Mouse (Mus musculus): Measurements from ENCODE around the gene Daam2. TPM values are rescaled to one million over a fixed set of nuclear protein-coding genes. Genes with fewer than 3 reads are reported as not detected.
A peak's percentile ranks its signal among the peaks of the same experiment; 100 is the strongest.

The Daam2 gene
- polyA plus RNA-seq, 1 experiment: 9.5 TPM

DNA sequence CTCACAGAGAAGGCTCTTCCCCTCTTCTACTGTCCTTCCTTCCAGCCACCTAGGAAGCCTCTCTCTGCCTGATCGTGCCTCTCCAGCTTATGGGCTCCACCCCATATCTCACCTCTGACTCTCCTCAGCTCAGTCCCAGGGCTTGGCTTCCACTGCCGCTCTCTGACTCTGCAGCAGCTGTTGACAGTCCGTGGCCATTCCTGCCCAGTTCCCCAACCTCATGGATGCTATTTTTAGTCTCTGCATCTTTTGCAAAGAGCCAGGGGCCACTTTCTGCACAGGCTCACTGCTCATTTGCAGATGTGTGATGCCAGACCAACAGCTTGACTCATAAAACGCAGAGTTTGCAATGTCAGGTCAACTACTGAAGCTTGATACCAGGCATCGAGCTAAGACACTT lies 75.0 kb downstream of the Daam2 start:
- no peaks in the 10 kb centered on the region for H3K27me3 ChIP-seq (ENCODE audit: control insufficient read depth, insufficient read depth, insufficient read length)
- no peaks in the 10 kb centered on the region for H3K79me2 ChIP-seq (ENCODE audit: control insufficient read depth, insufficient read depth)
- TF ChIP-seq POLR2AphosphoS2 (IDR thresholded peaks at IDR 0.05; ENCODE audit: insufficient read length, low read depth) (no peak), POLR2A (IDR thresholded peaks at IDR 0.05; ENCODE audit: insufficient read length, low read depth) (no peak), MYOD1 (IDR thresholded peaks at IDR 0.05; ENCODE audit: control insufficient read depth in 1 of 3, insufficient read length in 2 of 3, low read depth in 2 of 3) (peak; percentile 80 to 93 (median 89)), MYOG (IDR thresholded peaks at IDR 0.05; ENCODE audit: control insufficient read depth in 1 of 3, insufficient read depth in 1 of 3, insufficient read length in 2 of 3, low read depth in 2 of 3) (peak; percentile 74 to 94 (median 85)), SRF (IDR thresholded peaks at IDR 0.05; ENCODE audit: control insufficient read depth, insufficient read length, low read depth) (no peak)
- H3ac ChIP-seq (ENCODE audit: control insufficient read depth, insufficient read length): no peak overlapping the region
- no peaks in the 10 kb centered on the region for H3K36me3 ChIP-seq (ENCODE audit: control insufficient read depth, insufficient read depth)
- peak overlapping the region; percentile 58 for H3K4me2 ChIP-seq (ENCODE audit: low read depth)
- no peak overlapping the region for H3K4me3 ChIP-seq

DNA sequence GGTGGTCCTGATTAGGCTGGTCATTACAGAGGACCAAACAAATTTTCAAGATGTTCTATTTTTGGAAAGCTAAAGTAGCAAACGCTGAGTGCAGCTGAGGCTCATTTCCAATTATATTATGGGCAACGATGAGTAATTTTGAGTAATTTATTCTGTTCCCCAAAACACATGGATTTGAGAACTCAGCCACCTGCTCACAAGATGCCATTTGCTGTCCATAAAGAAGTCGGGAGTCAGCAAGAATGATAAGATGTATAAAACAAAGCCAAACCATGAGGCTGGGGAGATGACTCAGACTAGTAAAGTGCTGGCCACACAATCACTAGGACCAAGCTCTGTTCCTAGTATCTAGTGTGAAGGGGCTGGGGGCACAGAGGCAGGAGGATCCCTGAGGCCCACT lies 79.7 kb downstream of the Daam2 start:
- H3K79me2 ChIP-seq (ENCODE audit: control insufficient read depth, insufficient read depth): no peaks in the 10 kb centered on the region
- no peaks in the 10 kb centered on the region for H3K36me3 ChIP-seq (ENCODE audit: control insufficient read depth, insufficient read depth)
- no peak overlapping the region for H3K4me3 ChIP-seq
- no peaks in the 10 kb centered on the region for H3K27me3 ChIP-seq (ENCODE audit: control insufficient read depth, insufficient read depth, insufficient read length)
- H3K4me2 ChIP-seq (ENCODE audit: low read depth): peak overlapping the region; percentile 63
- peak in 1 of 3 experiments; percentile 67 for TF ChIP-seq MYOG (IDR thresholded peaks at IDR 0.05; ENCODE audit: control insufficient read depth in 1 of 3, insufficient read depth in 1 of 3, insufficient read length in 2 of 3, low read depth in 2 of 3)
- no peak for TF ChIP-seq TCF3 (IDR thresholded peaks at IDR 0.05; ENCODE audit: insufficient read length, low read depth)
- TF ChIP-seq MYOD1 (IDR thresholded peaks at IDR 0.05; ENCODE audit: control insufficient read depth in 1 of 3, insufficient read length in 2 of 3, low read depth in 2 of 3): peak in 2 of 3 experiments; percentile 43 to 52
- TF ChIP-seq REST (IDR thresholded peaks at IDR 0.05; ENCODE audit: insufficient read depth, insufficient read length): no peak
- no peak for TF ChIP-seq POLR2AphosphoS2 (IDR thresholded peaks at IDR 0.05; ENCODE audit: insufficient read length, low read depth)
- no peak overlapping the region for H3ac ChIP-seq (ENCODE audit: control insufficient read depth, insufficient read length)

DNA sequence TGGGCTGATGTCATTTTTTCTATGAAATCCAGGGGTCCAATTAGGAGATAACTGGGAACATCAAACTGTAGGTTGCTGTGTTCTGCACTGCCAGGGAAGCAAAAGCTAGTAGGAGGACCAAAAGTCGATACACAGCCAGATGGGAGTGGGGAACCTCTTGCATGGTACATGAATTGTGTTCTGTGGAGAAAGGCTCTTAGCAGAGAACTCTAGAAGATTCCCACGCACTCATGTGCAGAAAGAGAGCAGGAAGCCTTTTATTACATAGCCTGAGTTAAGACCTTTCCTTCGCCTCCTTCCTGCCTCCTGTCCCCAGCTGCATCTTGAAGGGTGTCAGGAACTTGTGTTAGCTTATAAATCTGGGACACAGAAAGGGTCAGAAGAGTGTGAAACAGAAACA lies 82.3 kb downstream of the Daam2 start:
- no peak overlapping the region for H3K4me2 ChIP-seq (ENCODE audit: low read depth)
- no peak overlapping the region for H3K4me3 ChIP-seq
- no peak for TF ChIP-seq E2F4 (IDR thresholded peaks at IDR 0.05; ENCODE audit: insufficient read depth)
- no peak for TF ChIP-seq MYOG (IDR thresholded peaks at IDR 0.05; ENCODE audit: control insufficient read depth in 1 of 3, insufficient read depth in 1 of 3, insufficient read length in 2 of 3, low read depth in 2 of 3)
- no peak for TF ChIP-seq MAX (IDR thresholded peaks at IDR 0.05; ENCODE audit: low read depth)
- no peak for TF ChIP-seq MYOD1 (IDR thresholded peaks at IDR 0.05; ENCODE audit: control insufficient read depth in 1 of 3, insufficient read length in 2 of 3, low read depth in 2 of 3)
- TF ChIP-seq TCF3 (IDR thresholded peaks at IDR 0.05; ENCODE audit: insufficient read length, low read depth): no peak
- H3K27me3 ChIP-seq (ENCODE audit: control insufficient read depth, insufficient read depth, insufficient read length): no peaks in the 10 kb centered on the region
- no peaks in the 10 kb centered on the region for H3K36me3 ChIP-seq (ENCODE audit: control insufficient read depth, insufficient read depth)
- no peaks in the 10 kb centered on the region for H3K79me2 ChIP-seq (ENCODE audit: control insufficient read depth, insufficient read depth)
- H3ac ChIP-seq (ENCODE audit: control insufficient read depth, insufficient read length): no peak overlapping the region

DNA sequence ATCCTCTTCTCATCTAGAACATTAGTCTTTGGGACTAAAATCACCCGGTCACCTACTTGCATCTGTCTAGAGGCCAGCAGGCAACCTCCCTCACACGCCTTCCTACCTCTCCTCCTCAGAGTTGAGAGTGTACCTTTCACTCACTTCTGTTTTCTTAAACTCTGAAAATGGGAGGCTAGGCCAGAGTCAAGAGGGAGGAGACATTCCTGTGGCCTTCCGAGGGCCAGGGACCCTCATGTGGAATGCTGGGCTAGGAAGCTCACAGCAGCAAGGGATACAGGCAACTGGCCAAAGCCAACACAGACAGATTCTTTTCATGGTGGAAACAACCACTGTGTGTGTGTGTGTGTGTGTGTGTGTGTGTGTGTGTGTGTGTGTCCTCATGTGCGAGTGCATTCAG lies 86.8 kb downstream of the Daam2 start:
- no peaks in the 10 kb centered on the region for H3K36me3 ChIP-seq (ENCODE audit: control insufficient read depth, insufficient read depth)
- TF ChIP-seq REST (IDR thresholded peaks at IDR 0.05; ENCODE audit: insufficient read depth, insufficient read length): no peak
- TF ChIP-seq POLR2AphosphoS2 (IDR thresholded peaks at IDR 0.05; ENCODE audit: insufficient read length, low read depth): no peak
- peak; percentile 21 for TF ChIP-seq TCF12 (IDR thresholded peaks at IDR 0.05; ENCODE audit: insufficient read depth, poor library complexity, severe bottlenecking)
- peak in 1 of 3 experiments; percentile 46 for TF ChIP-seq MYOD1 (IDR thresholded peaks at IDR 0.05; ENCODE audit: control insufficient read depth in 1 of 3, insufficient read length in 2 of 3, low read depth in 2 of 3)
- TF ChIP-seq MYOG (IDR thresholded peaks at IDR 0.05; ENCODE audit: control insufficient read depth in 1 of 3, insufficient read depth in 1 of 3, insufficient read length in 2 of 3, low read depth in 2 of 3): peak in 1 of 3 experiments; percentile 48
- H3K4me3 ChIP-seq: no peak overlapping the region
- H3ac ChIP-seq (ENCODE audit: control insufficient read depth, insufficient read length): no peak overlapping the region
- no peaks in the 10 kb centered on the region for H3K27me3 ChIP-seq (ENCODE audit: control insufficient read depth, insufficient read depth, insufficient read length)
- H3K79me2 ChIP-seq (ENCODE audit: control insufficient read depth, insufficient read depth): no peaks in the 10 kb centered on the region
- H3K4me2 ChIP-seq (ENCODE audit: low read depth): peak overlapping the region; percentile 39

DNA sequence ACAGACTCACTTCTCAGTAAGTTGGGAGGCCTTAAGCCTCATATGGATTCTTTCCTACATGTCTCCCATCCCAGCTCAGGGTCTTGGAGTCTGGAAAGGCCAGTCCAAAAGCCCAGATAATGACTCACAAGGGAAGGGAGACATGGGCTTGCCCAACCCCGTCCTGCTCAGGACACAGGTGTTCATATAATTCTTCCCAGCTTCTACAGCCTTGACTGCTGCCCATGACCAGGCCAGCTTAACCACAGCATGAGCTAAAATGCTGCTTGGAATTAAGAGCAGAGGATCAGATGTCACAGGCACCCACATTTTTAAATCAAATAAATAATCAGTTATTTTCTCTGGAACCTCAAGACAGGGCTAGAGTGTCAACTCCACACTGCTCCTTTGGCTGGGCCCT lies 89.0 kb downstream of the Daam2 start:
- Histone ChIP-seq H3K79me2 (ENCODE audit: control insufficient read depth, insufficient read depth) (no peaks in the 10 kb centered on the region), H3K36me3 (ENCODE audit: control insufficient read depth, insufficient read depth) (no peaks in the 10 kb centered on the region), H3K4me2 (ENCODE audit: low read depth) (peak overlapping the region; percentile 62), H3ac (ENCODE audit: control insufficient read depth, insufficient read length) (no peak overlapping the region), H3K27me3 (ENCODE audit: control insufficient read depth, insufficient read depth, insufficient read length) (no peaks in the 10 kb centered on the region), H3K4me3 (no peak overlapping the region)
- peak in 2 of 3 experiments; percentile 45 to 79 for TF ChIP-seq MYOG (IDR thresholded peaks at IDR 0.05; ENCODE audit: control insufficient read depth in 1 of 3, insufficient read depth in 1 of 3, insufficient read length in 2 of 3, low read depth in 2 of 3)
- TF ChIP-seq CEBPB (IDR thresholded peaks at IDR 0.05; ENCODE audit: insufficient read depth, poor library complexity, severe bottlenecking): peak; percentile 69
- TF ChIP-seq MYOD1 (IDR thresholded peaks at IDR 0.05; ENCODE audit: control insufficient read depth in 1 of 3, insufficient read length in 2 of 3, low read depth in 2 of 3): peak; percentile 43 to 94 (median 93)
- peak; percentile 70 for TF ChIP-seq TCF12 (IDR thresholded peaks at IDR 0.05; ENCODE audit: insufficient read depth, poor library complexity, severe bottlenecking)
- no peak for TF ChIP-seq SRF (IDR thresholded peaks at IDR 0.05; ENCODE audit: control insufficient read depth, insufficient read length, low read depth)

DNA sequence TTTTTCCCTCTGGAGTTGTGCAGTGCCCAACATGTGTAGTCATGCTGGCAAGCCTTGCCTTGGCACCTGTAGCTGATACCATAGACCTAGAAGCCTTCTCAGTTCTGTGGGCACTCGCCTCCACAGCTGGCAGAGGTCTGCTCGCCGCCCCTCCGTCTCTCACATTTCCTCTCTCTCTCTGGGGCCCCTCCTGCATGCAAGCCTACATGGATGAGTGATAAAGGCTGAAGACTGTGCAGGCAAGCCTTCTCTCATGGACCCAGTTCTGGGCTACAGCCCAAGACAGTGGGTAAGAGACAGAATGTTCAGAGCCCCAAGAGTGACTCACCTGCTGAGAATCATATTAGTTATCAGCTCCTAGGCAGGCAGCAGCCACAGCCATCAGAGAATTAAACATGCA lies 90.1 kb downstream of the Daam2 start:
- Histone ChIP-seq H3K79me2 (ENCODE audit: control insufficient read depth, insufficient read depth) (no peaks in the 10 kb centered on the region), H3ac (ENCODE audit: control insufficient read depth, insufficient read length) (no peak overlapping the region), H3K27me3 (ENCODE audit: control insufficient read depth, insufficient read depth, insufficient read length) (no peaks in the 10 kb centered on the region), H3K4me2 (ENCODE audit: low read depth) (peak overlapping the region; percentile 62), H3K36me3 (ENCODE audit: control insufficient read depth, insufficient read depth) (no peaks in the 10 kb centered on the region), H3K4me3 (no peak overlapping the region)
- TF ChIP-seq TCF3 (IDR thresholded peaks at IDR 0.05; ENCODE audit: insufficient read length, low read depth) (no peak), CEBPB (IDR thresholded peaks at IDR 0.05; ENCODE audit: insufficient read depth, poor library complexity, severe bottlenecking) (no peak), REST (IDR thresholded peaks at IDR 0.05; ENCODE audit: insufficient read depth, insufficient read length) (no peak), E2F4 (IDR thresholded peaks at IDR 0.05; ENCODE audit: insufficient read depth) (no peak), MYOG (IDR thresholded peaks at IDR 0.05; ENCODE audit: control insufficient read depth in 1 of 3, insufficient read depth in 1 of 3, insufficient read length in 2 of 3, low read depth in 2 of 3) (peak in 1 of 3 experiments; percentile 10), MYOD1 (IDR thresholded peaks at IDR 0.05; ENCODE audit: control insufficient read depth in 1 of 3, insufficient read length in 2 of 3, low read depth in 2 of 3) (peak in 2 of 3 experiments; percentile 46 to 56), MAX (IDR thresholded peaks at IDR 0.05; ENCODE audit: low read depth) (no peak), POLR2AphosphoS2 (IDR thresholded peaks at IDR 0.05; ENCODE audit: insufficient read length, low read depth) (no peak), TCF12 (IDR thresholded peaks at IDR 0.05; ENCODE audit: insufficient read depth, poor library complexity, severe bottlenecking) (no peak), POLR2A (IDR thresholded peaks at IDR 0.05; ENCODE audit: insufficient read length, low read depth) (no peak), USF1 (IDR thresholded peaks at IDR 0.05; ENCODE audit: low read depth) (no peak), SRF (IDR thresholded peaks at IDR 0.05; ENCODE audit: control insufficient read depth, insufficient read length, low read depth) (no peak)
